Mouse (Mus musculus) megakaryocyte, embryonic 14.5 days (primary cell): ENCODE results near the gene Zdhhc1.

Experiments used
- FLI1 ChIP-seq: IDR thresholded peaks from 2 replicates; pipeline ENCODE4 v1.6.1; 2012; ENCODE audit warnings: low read length, inconsistent platforms, mixed read lengths
- GATA1 ChIP-seq: IDR thresholded peaks from 3 replicates; pipeline ENCODE4 v1.6.1; 2012; ENCODE audit warnings: mixed read lengths, low read length, inconsistent platforms, borderline replicate concordance

DNA sequence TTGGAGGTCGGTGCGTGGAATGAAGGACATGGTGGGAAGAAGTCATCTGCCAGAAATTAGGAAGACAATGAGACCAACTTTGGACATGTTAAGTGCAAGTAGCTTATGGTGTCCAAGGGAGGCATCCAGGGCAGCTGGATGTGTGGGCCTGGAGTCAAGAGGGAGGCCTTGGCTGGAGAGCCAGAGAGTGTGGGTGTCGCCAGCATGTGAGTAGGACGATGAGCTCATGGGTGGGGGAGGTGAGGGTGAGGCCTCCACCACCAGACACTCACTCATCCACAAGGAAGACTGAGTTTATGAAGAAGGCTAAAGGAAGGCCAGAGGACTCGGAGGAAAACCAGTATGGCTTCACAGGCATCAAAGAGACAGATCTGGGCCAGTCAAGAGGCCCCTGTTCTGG lies 18.0 kb upstream of the Zdhhc1 start:
- TF ChIP-seq GATA1 = no peak
- no peak for TF ChIP-seq FLI1
